Mouse (Mus musculus) E14TG2a.4 (cell line): ENCODE measurements around the gene Gm21836.

Experiments used
- CTCF ChIP-seq: conservative IDR thresholded peaks from 2 replicates; pipeline ENCODE4 v1.5.1; 2014; ENCODE audit warnings: low read length
- NANOG ChIP-seq: IDR thresholded peaks from 2 replicates; pipeline ENCODE4 v1.6.1; 2014; ENCODE audit warnings: borderline replicate concordance, low read length, mixed read lengths
- POU5F1 ChIP-seq: IDR thresholded peaks from 2 replicates; pipeline ENCODE4 v1.6.1; 2014; ENCODE audit warnings: low read length, borderline replicate concordance

GRCm38 (mm10) chr9:124478081-124478480 lies 15.5 kb downstream of the Gm21836 start:
- TF ChIP-seq CTCF (no peak), NANOG (no peak), POU5F1 (no peak)
